8 mouse cellular contexts compared by ENCODE assay signal in genomic region chr19:5490898-5491708, GRCm38 (mm10). TPM values are rescaled to one million over a fixed set of nuclear protein-coding genes. Genes with fewer than 3 reads are reported as not detected.
DNase-seq lines count a peak whose midpoint lies in the region; ATAC-seq lines count a peak whose summit lies in the region.

No protein-coding gene starts in this region.

- peak overlapping the region; percentile 95 for H3K9ac ChIP-seq in hindbrain, embryonic 15.5 days

- DNase-seq in Muller cell, postnatal 12 days (ENCODE audit: inconsistent ontology term) = peak; percentile 85
- DNase-seq in cerebellum, postnatal 14 days = peak; percentile 83 to 85
- DNase-seq in frontal cortex, postnatal 36 days (ENCODE audit: low spot score in 2 of 2) = peak; percentile 82 to 86
- DNase-seq in left cerebral cortex, adult 11 months (ENCODE audit: low spot score) = peak; percentile 72
- peak; percentile 89 to 92 for DNase-seq in lung, postnatal 4 days
- DNase-seq in retina, postnatal 7 days (ENCODE audit: low read depth, low spot score) = peak; percentile 37
- peak; percentile 73 for DNase-seq in urinary bladder, adult 2 months (ENCODE audit: low spot score)

- ATAC-seq in hindbrain, embryonic 15.5 days (ENCODE audit: low FRiP score, low read depth) = peak; percentile 35

- H3K4me1 ChIP-seq in hindbrain, embryonic 15.5 days (replicated peaks) = peaks cover 52% of the 10 kb centered on the region

- H3K4me3 ChIP-seq in hindbrain, embryonic 15.5 days = peak overlapping the region; percentile 90

- H3K27ac ChIP-seq in hindbrain, embryonic 15.5 days (replicated peaks) = peak overlapping the region; percentile 97

- peak overlapping the region; percentile 77 for H3K4me2 ChIP-seq in hindbrain, embryonic 15.5 days

- under 1% methylated on average over 58 of the region's 59 CpGs for WGBS in hindbrain, embryonic 15.5 days

- H3K27me3 ChIP-seq in hindbrain, embryonic 15.5 days = no peaks in the 10 kb centered on the region

- H3K9me3 ChIP-seq in hindbrain, embryonic 15.5 days = no peaks in the 10 kb centered on the region

- H3K36me3 ChIP-seq in hindbrain, embryonic 15.5 days = peaks cover 35% of the 10 kb centered on the region

RNA-seq across cellular contexts. Expression of gene Cfl1, which starts 0.8 kb away (rescaled TPM):
- 3,340 and 3,538 TPM in 2 replicates for polyA plus RNA-seq in hindbrain, embryonic 15.5 days (2015; fragmentation: Nextera tagmentation; extraction: Ambion mirVana)
- polyA plus RNA-seq in urinary bladder, adult 2 months (2012; rRNA removed) = 669 and 714 TPM in 2 replicates

RNA-seq across cellular contexts. Expression of gene Mus81, which starts 2.9 kb away (rescaled TPM):
- 49.2 TPM in 2 replicates for polyA plus RNA-seq in hindbrain, embryonic 15.5 days (2015; fragmentation: Nextera tagmentation; extraction: Ambion mirVana)
- 23.3 and 32.8 TPM in 2 replicates for polyA plus RNA-seq in urinary bladder, adult 2 months (2012; rRNA removed)

RNA-seq across cellular contexts. Expression of gene 1700020D05Rik, which starts 12.5 kb away (rescaled TPM):
- 0.26 and 0.44 TPM in 2 replicates for polyA plus RNA-seq in hindbrain, embryonic 15.5 days (2015; fragmentation: Nextera tagmentation; extraction: Ambion mirVana)
- 1.5 and 2.2 TPM in 2 replicates for polyA plus RNA-seq in urinary bladder, adult 2 months (2012; rRNA removed)

RNA-seq across cellular contexts. Expression of gene Efemp2, which starts 17.3 kb away (rescaled TPM):
- polyA plus RNA-seq in hindbrain, embryonic 15.5 days (2015; fragmentation: Nextera tagmentation; extraction: Ambion mirVana) = 38.9 and 44.9 TPM in 2 replicates
- polyA plus RNA-seq in urinary bladder, adult 2 months (2012; rRNA removed) = 77.3 and 86.8 TPM in 2 replicates

RNA-seq across cellular contexts. Expression of gene Snx32, which starts 19.2 kb away (rescaled TPM):
- polyA plus RNA-seq in hindbrain, embryonic 15.5 days (2015; fragmentation: Nextera tagmentation; extraction: Ambion mirVana) = 94.6 and 99.8 TPM in 2 replicates
- polyA plus RNA-seq in urinary bladder, adult 2 months (2012; rRNA removed) = 33.0 and 37.7 TPM in 2 replicates

Comparison
In these comparisons a context has a peak if more than half of its experiments do, and no peak if none do; other contexts are left out.
1. Peak in every context shown above with its lines: DNase-seq, ATAC-seq, H3K4me3 ChIP-seq and H3K27ac ChIP-seq.
2. DNase-seq: peak in every context shown above with its lines; median percentile 90 in lung, postnatal 4 days; 85 in Muller cell, postnatal 12 days; 84 in cerebellum, postnatal 14 days; 84 in frontal cortex, postnatal 36 days; 73 in urinary bladder, adult 2 months; 72 in left cerebral cortex, adult 11 months; 37 in retina, postnatal 7 days.